Mouse (Mus musculus) liver, adult 2 months (tissue): ENCODE results near the gene Camkmt. TPM values are rescaled to one million over a fixed set of nuclear protein-coding genes. Genes with fewer than 3 reads are reported as not detected.

Source experiments
- DNase-seq: peaks from one replicate; pipeline ENCODE4 v3.0.0-alpha.2; 2011; ENCODE audit warnings: low read depth, low spot score; ENCODE audit errors: extremely low read depth
- H3K27ac ChIP-seq: fragments of 200-500 bp; replicated peaks from 2 replicates; pipeline ENCODE4 v1.5.1; 2012; ENCODE audit warnings: low read depth, mild to moderate bottlenecking, control low read depth, inconsistent platforms, low read length; ENCODE audit not compliant: insufficient read depth
- H3K27me3 ChIP-seq: fragments of 200-500 bp; 2 replicates; pipeline ENCODE4 v1.6.1; 2012; ENCODE audit warnings: mild to moderate bottlenecking, moderate library complexity, low read length, inconsistent platforms; ENCODE audit not compliant: control insufficient read depth, insufficient read depth
- H3K36me3 ChIP-seq: fragments of 200-500 bp; 2 replicates; pipeline ENCODE4 v1.6.1; 2012; ENCODE audit warnings: low read length, inconsistent platforms; ENCODE audit not compliant: control insufficient read depth, insufficient read depth
- H3K4me1 ChIP-seq: fragments of 200-500 bp; 2 replicates; pipeline ENCODE4 v1.6.1; 2011; ENCODE audit warnings: low read length; ENCODE audit not compliant: control insufficient read depth, insufficient read depth
- H3K4me3 ChIP-seq: fragments of 200-500 bp; 2 replicates; pipeline ENCODE4 v1.5.1; 2011; ENCODE audit warnings: low read depth, mild to moderate bottlenecking, control low read depth, low read length, moderate library complexity; ENCODE audit not compliant: insufficient read depth
- H3K79me2 ChIP-seq: fragments of 200-500 bp; 2 replicates; pipeline ENCODE4 v1.6.1; 2012; ENCODE audit warnings: inconsistent platforms, mild to moderate bottlenecking, low read length, moderate library complexity; ENCODE audit not compliant: control insufficient read depth, insufficient read depth
- H3K9ac ChIP-seq: fragments of 200-500 bp; 2 replicates; pipeline ENCODE4 v1.6.1; 2012; ENCODE audit warnings: low read depth, mild to moderate bottlenecking, control low read depth, inconsistent platforms, low read length
- CTCF ChIP-seq: fragments of 200-500 bp; IDR thresholded peaks from 2 replicates; pipeline ENCODE4 v1.5.1; 2011; ENCODE audit warnings: low read depth, low read length, control low read depth
- POLR2A ChIP-seq: fragments of 200-500 bp; IDR thresholded peaks from 2 replicates; pipeline ENCODE4 v1.6.1; 2011; ENCODE audit warnings: low read length, control low read depth; ENCODE audit not compliant: insufficient read depth; ENCODE audit errors: extremely low read depth
- WGBS: fragments of 180-500 bp; shearing (Covaris S2); methylation state at CpG from one replicate; pipeline ENCODE4 v1.1.7; 2018; 5-methylcytosine and 5-hydroxymethylcytosine counted together
- polyA plus RNA-seq: library from polyadenylated mRNA; depleted of rRNA; stranded (reverse); fragments of >200 nt; gene quantifications from 2 replicates; pipeline ENCODE4 v1.2.3, GENCODE M21; 2012
- total RNA-seq: library from RNA; depleted of rRNA; stranded (reverse); fragments of >200 nt; gene quantifications from 2 replicates; pipeline ENCODE4 v1.2.3, GENCODE M21; 2014

The Camkmt gene
- total and polyA plus RNA-seq, 2 experiments, result 1.7 to 2.0 TPM

DNA sequence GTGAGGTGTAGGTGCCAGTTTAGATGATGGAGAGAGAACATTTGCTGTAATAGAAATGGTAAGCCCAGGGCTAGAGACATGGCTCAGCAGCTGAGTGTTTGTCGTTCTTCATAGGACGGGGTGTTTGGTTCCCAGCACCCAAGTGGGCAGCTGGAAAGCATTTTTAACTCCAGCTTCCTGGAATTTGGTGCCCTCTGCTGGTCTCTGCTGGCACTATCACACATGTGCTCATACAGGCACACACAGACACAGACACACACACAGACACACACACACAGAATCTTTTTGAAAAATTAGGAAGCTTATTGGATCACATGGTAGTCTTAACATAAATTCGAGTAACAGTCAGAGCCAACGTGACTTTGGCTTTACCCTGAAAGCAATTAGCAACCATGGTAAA, 200.8 kb downstream of the Camkmt start:
- Histone ChIP-seq H3K9ac (no peak overlapping the region), H3K79me2 (no peaks in the 10 kb centered on the region), H3K27ac (no peak overlapping the region), H3K4me1 (peaks cover 5% of the 10 kb centered on the region; the same call in 1 of the 2 replicates), H3K27me3 (no peaks in the 10 kb centered on the region), H3K36me3 (no peaks in the 10 kb centered on the region), H3K4me3 (no peak overlapping the region)
- 95% methylated on average over 4 of the region's 4 CpGs for WGBS
- TF ChIP-seq POLR2A (no peak), CTCF (no peak)
- DNase-seq, result no peak

DNA sequence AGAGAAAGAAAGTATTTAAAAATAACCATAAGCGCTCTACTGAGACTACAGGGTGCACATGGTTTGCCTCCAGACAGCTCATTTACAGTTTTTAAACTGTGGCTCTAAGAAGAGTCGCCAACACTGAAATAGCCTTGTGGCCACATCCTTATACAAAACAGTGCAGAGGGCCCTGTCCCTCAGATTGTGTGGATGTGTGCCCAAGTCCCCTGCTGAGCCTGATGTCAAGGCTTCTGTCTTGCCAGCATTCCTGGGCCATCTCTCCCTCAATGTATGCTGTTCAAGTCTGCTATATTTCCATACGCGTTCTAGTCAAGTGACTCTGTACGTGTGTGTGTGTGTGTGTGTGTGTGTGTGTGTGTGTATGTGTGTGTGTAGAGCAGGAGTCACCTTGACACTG, 201.2 kb downstream of the Camkmt start:
- peaks cover 5% of the 10 kb centered on the region; the same call in 1 of the 2 replicates for H3K4me1 ChIP-seq
- no peak overlapping the region for H3K9ac ChIP-seq
- H3K27ac ChIP-seq, result no peak overlapping the region
- no peaks in the 10 kb centered on the region for H3K36me3 ChIP-seq
- DNase-seq, result no peak
- no peaks in the 10 kb centered on the region for H3K79me2 ChIP-seq
- no peaks in the 10 kb centered on the region for H3K27me3 ChIP-seq
- no peak overlapping the region for H3K4me3 ChIP-seq
- 97% methylated on average over 5 of the region's 5 CpGs for WGBS
- no peak for TF ChIP-seq POLR2A
- TF ChIP-seq CTCF, result no peak

DNA sequence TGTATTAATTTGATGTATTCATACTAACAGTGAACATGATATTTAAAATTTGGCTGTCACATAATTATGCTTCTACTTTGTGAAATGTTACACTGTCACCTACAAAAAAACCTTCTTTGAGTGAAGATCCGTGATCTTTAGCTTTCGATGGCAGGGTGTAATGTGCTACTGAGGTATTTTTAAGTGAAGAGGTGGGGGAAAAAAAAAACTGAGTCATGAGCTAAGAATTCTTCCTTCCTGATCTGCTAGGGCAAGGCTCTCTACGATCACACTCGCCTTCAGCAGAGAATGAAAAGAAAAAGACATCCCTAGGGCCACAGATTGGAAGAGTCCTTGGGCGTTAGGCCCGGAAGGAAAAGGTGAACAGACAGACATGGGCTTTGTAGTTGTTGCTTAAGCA, 201.9 kb downstream of the Camkmt start:
- H3K4me3 ChIP-seq, result no peak overlapping the region
- no peak overlapping the region for H3K9ac ChIP-seq
- no peak overlapping the region for H3K27ac ChIP-seq
- TF ChIP-seq CTCF (no peak), POLR2A (no peak)
- no peaks in the 10 kb centered on the region for H3K36me3 ChIP-seq
- 89% methylated on average over 6 of the region's 6 CpGs for WGBS
- H3K79me2 ChIP-seq, result no peaks in the 10 kb centered on the region
- H3K4me1 ChIP-seq, result peaks cover 5% of the 10 kb centered on the region; the same call in 1 of the 2 replicates
- no peak for DNase-seq
- H3K27me3 ChIP-seq, result no peaks in the 10 kb centered on the region

DNA sequence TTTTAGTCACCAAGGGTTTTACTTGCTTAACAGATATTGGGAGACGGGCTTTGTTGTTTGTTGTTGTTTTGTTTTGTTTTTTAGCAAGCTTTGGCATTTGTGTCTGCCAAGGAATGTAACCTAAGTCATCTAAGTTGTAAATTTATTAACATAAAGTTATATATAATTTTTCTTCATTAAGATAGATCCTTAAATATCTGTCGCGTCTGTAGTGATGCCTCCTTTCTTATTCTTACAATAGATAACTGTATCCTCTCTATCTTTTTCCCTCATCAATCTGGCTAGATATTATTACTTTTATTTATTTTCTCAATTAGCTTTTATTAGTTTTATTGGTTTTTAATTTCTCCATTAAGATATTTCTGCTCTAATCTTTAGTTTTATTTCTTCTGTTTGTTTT, 213.3 kb downstream of the Camkmt start:
- no peak overlapping the region for H3K27ac ChIP-seq
- TF ChIP-seq POLR2A (no peak), CTCF (no peak)
- H3K4me1 ChIP-seq, result no peaks in the 10 kb centered on the region
- 96% methylated on average over 3 of the region's 3 CpGs for WGBS
- no peak overlapping the region for H3K9ac ChIP-seq
- no peaks in the 10 kb centered on the region for H3K36me3 ChIP-seq
- DNase-seq, result no peak
- H3K79me2 ChIP-seq, result no peaks in the 10 kb centered on the region
- H3K4me3 ChIP-seq, result no peak overlapping the region
- no peaks in the 10 kb centered on the region for H3K27me3 ChIP-seq

DNA sequence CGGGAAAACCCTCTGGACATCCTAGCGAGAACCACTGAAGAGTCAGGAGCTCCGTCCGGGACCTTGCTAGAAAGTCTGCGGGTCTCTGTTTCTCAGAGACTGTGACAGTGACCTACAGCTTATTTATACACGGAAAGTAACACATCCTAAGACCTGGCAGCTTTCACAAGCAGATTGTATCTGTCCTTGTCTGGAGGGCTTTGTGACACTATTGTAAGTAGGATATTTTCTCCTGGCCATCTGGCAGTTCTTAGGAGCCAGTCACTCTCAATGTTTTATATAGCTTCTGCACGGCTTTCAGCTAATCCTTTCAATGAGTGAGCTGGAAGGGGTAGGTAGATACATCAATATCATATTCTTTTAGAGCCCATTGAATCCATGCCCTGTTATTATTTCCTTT, 218.2 kb downstream of the Camkmt start:
- Histone ChIP-seq H3K4me1 (no peaks in the 10 kb centered on the region), H3K27me3 (no peaks in the 10 kb centered on the region), H3K27ac (no peak overlapping the region), H3K4me3 (no peak overlapping the region), H3K9ac (no peak overlapping the region), H3K36me3 (no peaks in the 10 kb centered on the region), H3K79me2 (no peaks in the 10 kb centered on the region)
- no peak for DNase-seq
- WGBS, result 89% methylated on average over 7 of the region's 7 CpGs
- TF ChIP-seq POLR2A, result no peak

DNA sequence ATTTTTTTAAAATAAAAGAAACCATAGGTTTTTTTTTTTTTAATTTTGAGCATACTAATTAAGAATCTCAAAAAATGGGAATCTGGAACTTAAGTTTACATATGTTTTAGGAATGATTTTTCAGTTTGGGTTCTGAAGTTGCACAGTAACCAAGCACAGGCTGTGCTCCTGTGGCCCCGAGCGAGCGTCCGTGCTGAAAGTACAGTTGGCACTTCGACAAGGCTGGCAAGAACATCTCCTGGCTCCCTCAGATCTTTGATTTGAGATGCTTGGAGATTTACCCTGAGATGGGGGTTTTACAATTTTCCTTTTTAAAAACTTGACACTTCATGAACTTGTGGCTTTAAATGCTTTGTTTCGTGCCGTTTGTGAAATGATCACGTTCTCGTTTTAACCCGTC, 218.7 kb downstream of the Camkmt start:
- Histone ChIP-seq H3K27ac (no peak overlapping the region), H3K36me3 (no peaks in the 10 kb centered on the region), H3K27me3 (no peaks in the 10 kb centered on the region), H3K9ac (no peak overlapping the region), H3K4me1 (no peaks in the 10 kb centered on the region), H3K4me3 (no peak overlapping the region), H3K79me2 (no peaks in the 10 kb centered on the region)
- TF ChIP-seq CTCF, result no peak
- no peak for TF ChIP-seq POLR2A
- DNase-seq, result no peak
- 73% methylated on average over 10 of the region's 10 CpGs for WGBS
